Mouse (Mus musculus): ENCODE data around the gene Foxp1. TPM values are rescaled to one million over a fixed set of nuclear protein-coding genes. Genes with fewer than 3 reads are reported as not detected.

Foxp1 gene
- polyA plus RNA-seq, 1 experiment from 2014 or later, result 65.4 TPM

GRCm38 (mm10) chr6:99385059-99385604 lies 137.4 kb downstream of the Foxp1 start:
- 94% methylated on average over 2 of the region's 2 CpGs for WGBS
- Histone ChIP-seq H3K4me2 (ENCODE audit: low read depth, severe bottlenecking) (no peak overlapping the region), H3K27ac (replicated peaks; ENCODE audit: low read depth, low read length) (no peak overlapping the region), H3K4me3 (ENCODE audit: low read depth, low read length) (no peak overlapping the region), H3K36me3 (ENCODE audit: control insufficient read depth, insufficient read depth, low read length) (no peaks in the 10 kb centered on the region), H3K27me3 (ENCODE audit: control insufficient read depth, insufficient read depth, low read length) (no peaks in the 10 kb centered on the region), H3K9ac (ENCODE audit: low read length) (no peak overlapping the region), H3K9me3 (ENCODE audit: control insufficient read depth, low read length) (no peaks in the 10 kb centered on the region), H3K4me1 (ENCODE audit: control insufficient read depth, insufficient read depth, low read length) (peaks cover 6% of the 10 kb centered on the region)
- ATAC-seq (ENCODE audit: insufficient number of reproducible peaks, low FRiP score, low TSS enrichment, low read depth), result no peak
- no peak for DNase-seq (ENCODE audit: low spot score)

DNA sequence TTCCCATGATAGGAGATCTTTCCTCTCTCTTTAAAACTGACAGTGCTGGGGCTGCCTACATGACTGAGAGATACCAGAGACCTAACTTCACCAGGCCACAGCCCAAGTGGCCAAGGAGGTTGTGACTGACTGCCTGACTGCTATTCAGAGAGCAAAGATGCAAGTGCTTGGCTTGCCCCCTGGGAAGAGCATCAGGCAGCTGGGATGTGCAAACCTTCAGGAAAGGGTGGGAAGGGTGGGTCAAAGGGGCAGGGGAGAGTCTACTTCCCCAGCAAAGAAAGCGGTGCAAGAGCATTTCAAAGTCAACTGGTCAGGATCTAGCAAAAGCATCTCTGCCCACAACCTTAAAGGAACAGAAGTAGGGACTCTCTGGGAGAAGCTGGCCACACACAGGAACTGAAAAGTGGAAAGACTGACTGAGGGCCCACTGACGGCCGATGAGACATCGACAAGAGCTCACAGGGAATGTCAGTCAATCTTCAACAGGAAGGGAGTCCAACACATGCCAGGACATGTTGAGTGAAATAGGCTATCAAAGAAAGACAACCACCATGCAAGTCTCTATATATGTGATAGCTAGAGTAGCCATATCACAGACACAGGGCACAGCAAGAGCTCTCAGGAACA lies 138.6 kb downstream of the Foxp1 start:
- Histone ChIP-seq H3K4me2 (ENCODE audit: low read depth, severe bottlenecking) (no peak overlapping the region), H3K4me1 (ENCODE audit: control insufficient read depth, insufficient read depth, low read length) (peaks cover 7% of the 10 kb centered on the region), H3K9ac (ENCODE audit: low read length) (no peak overlapping the region), H3K9me3 (ENCODE audit: control insufficient read depth, low read length) (no peaks in the 10 kb centered on the region), H3K4me3 (ENCODE audit: low read depth, low read length) (no peak overlapping the region), H3K36me3 (ENCODE audit: control insufficient read depth, insufficient read depth, low read length) (no peaks in the 10 kb centered on the region), H3K27ac (replicated peaks; ENCODE audit: low read depth, low read length) (no peak overlapping the region), H3K27me3 (ENCODE audit: control insufficient read depth, insufficient read depth, low read length) (no peaks in the 10 kb centered on the region)
- no peak for DNase-seq (ENCODE audit: low spot score)
- no peak for ATAC-seq (ENCODE audit: insufficient number of reproducible peaks, low FRiP score, low TSS enrichment, low read depth)
- WGBS, result 85% methylated on average over 4 of the region's 4 CpGs

DNA sequence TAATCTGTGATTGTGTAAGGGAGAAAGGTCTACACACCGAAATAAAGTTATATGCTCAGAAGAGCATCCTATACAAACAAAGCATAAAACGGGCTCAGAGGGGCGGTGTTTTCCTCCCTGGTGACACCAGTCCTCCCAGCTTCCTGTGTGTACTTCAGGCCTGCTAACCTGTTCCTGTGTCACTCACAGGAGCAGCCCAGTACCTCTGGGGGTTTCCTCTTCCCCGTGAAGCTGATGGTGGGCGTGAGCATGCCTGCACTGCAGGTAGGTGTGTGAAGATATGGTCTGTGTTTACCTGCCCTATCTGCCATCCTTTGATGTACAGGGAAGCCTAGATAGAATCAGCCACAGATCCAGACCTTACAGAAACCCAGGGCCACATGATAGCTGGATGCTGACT lies 142.4 kb downstream of the Foxp1 start:
- Histone ChIP-seq H3K36me3 (ENCODE audit: control insufficient read depth, insufficient read depth, low read length) (no peaks in the 10 kb centered on the region), H3K4me3 (ENCODE audit: low read depth, low read length) (no peak overlapping the region), H3K4me1 (ENCODE audit: control insufficient read depth, insufficient read depth, low read length) (peaks cover 13% of the 10 kb centered on the region; the same call in 1 of the 2 replicates), H3K9me3 (ENCODE audit: control insufficient read depth, low read length) (no peaks in the 10 kb centered on the region), H3K27ac (replicated peaks; ENCODE audit: low read depth, low read length) (no peak overlapping the region), H3K27me3 (ENCODE audit: control insufficient read depth, insufficient read depth, low read length) (no peaks in the 10 kb centered on the region), H3K9ac (ENCODE audit: low read length) (no peak overlapping the region), H3K4me2 (ENCODE audit: low read depth, severe bottlenecking) (no peak overlapping the region)
- DNase-seq (ENCODE audit: low spot score), result no peak
- WGBS, result 91% methylated on average over 5 of the region's 5 CpGs
- no peak for ATAC-seq (ENCODE audit: insufficient number of reproducible peaks, low FRiP score, low TSS enrichment, low read depth)

DNA sequence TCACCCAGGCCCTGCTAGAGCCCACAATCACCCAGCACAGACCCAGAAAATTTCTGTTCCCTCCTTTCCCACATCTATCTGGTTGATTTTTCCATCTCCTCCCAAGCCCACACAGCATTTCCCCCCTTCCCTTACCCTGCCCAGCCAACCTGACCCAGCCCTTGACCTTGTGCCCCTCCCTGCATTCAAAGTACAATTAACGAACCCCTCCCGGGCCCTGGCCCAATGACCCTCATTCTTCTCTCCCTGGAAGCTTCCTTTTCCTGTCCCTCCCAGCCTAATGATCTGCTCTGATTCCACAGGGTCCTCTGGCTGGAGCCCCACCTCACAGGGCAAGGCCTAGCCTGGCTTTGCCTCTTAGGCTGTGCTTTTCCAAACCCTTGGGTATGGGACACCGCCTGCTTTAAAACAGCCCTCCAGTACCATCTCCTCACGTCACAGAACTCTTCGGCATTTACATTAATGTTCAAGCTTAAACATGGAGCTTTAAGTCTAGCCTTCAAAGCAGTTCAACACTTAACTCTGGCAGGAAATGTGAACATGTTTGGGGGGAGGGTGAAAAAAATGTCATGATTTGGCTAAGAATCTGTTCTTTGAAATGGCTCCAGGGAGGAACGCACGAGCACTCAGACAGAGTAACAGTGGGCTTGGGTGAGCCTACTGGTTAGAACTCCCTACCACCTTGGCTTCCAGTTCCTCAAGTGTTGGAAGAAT lies 143.4 kb downstream of the Foxp1 start:
- Histone ChIP-seq H3K27me3 (ENCODE audit: control insufficient read depth, insufficient read depth, low read length) (no peaks in the 10 kb centered on the region), H3K9ac (ENCODE audit: low read length) (no peak overlapping the region), H3K27ac (replicated peaks; ENCODE audit: low read depth, low read length) (no peak overlapping the region), H3K4me1 (ENCODE audit: control insufficient read depth, insufficient read depth, low read length) (peaks cover 13% of the 10 kb centered on the region; the same call in 1 of the 2 replicates), H3K4me2 (ENCODE audit: low read depth, severe bottlenecking) (no peak overlapping the region), H3K4me3 (ENCODE audit: low read depth, low read length) (no peak overlapping the region), H3K9me3 (ENCODE audit: control insufficient read depth, low read length) (no peaks in the 10 kb centered on the region), H3K36me3 (ENCODE audit: control insufficient read depth, insufficient read depth, low read length) (no peaks in the 10 kb centered on the region)
- WGBS, result 61% methylated on average over 7 of the region's 7 CpGs
- ATAC-seq (ENCODE audit: insufficient number of reproducible peaks, low FRiP score, low TSS enrichment, low read depth) (no peak), DNase-seq (ENCODE audit: low spot score) (no peak)

DNA sequence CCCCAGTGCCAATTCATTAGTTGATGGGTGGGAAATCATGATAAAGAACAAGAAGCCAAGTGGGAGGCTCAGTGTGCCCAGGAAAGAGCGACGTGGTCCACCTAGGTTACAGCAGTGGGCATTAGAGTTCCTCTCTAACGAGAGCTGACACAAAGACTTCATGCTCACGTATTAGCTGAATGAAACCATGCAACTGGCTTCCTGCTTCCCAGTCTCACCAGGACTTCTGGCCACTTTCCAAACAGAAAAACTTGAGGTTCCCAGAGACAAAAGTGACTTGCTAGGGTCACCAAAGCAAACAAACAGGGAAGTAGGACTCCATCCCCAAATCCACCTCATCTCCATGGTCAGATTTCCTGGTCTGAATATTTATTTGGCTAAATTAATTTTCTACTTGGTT lies 144.8 kb downstream of the Foxp1 start:
- Histone ChIP-seq H3K9ac (ENCODE audit: low read length) (no peak overlapping the region), H3K9me3 (ENCODE audit: control insufficient read depth, low read length) (no peaks in the 10 kb centered on the region), H3K27ac (replicated peaks; ENCODE audit: low read depth, low read length) (0 out of 2 replicates have a peak overlapping the region, but pooled peaks have one; percentile 33), H3K27me3 (ENCODE audit: control insufficient read depth, insufficient read depth, low read length) (no peaks in the 10 kb centered on the region), H3K4me3 (ENCODE audit: low read depth, low read length) (no peak overlapping the region), H3K4me1 (ENCODE audit: control insufficient read depth, insufficient read depth, low read length) (peaks cover 13% of the 10 kb centered on the region; the same call in 1 of the 2 replicates), H3K4me2 (ENCODE audit: low read depth, severe bottlenecking) (no peak overlapping the region), H3K36me3 (ENCODE audit: control insufficient read depth, insufficient read depth, low read length) (no peaks in the 10 kb centered on the region)
- no peak for DNase-seq (ENCODE audit: low spot score)
- ATAC-seq (ENCODE audit: insufficient number of reproducible peaks, low FRiP score, low TSS enrichment, low read depth), result no peak
- 59% methylated on average over 4 of the region's 4 CpGs for WGBS

DNA sequence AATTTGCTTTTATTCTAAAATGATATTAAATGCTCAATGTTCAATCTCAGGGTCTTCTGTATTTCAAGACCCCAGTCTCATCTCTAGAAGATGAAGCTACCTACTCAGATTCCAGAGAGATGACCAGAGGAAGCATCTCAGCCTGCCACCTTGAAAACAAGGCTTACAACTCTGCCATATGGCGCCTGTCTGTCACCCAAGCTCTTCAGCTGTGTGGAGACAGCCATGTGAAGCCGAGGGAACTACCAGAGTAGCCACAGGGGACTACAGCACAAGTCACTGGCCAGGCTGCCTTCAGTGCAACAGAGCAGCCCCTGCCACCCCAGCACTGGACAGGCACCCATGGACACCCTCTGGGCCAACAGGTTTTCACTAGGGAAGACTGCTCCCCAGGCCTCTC lies 145.4 kb downstream of the Foxp1 start:
- Histone ChIP-seq H3K9ac (ENCODE audit: low read length) (no peak overlapping the region), H3K9me3 (ENCODE audit: control insufficient read depth, low read length) (no peaks in the 10 kb centered on the region), H3K27ac (replicated peaks; ENCODE audit: low read depth, low read length) (no peak overlapping the region), H3K4me3 (ENCODE audit: low read depth, low read length) (no peak overlapping the region), H3K4me2 (ENCODE audit: low read depth, severe bottlenecking) (no peak overlapping the region), H3K27me3 (ENCODE audit: control insufficient read depth, insufficient read depth, low read length) (no peaks in the 10 kb centered on the region), H3K4me1 (ENCODE audit: control insufficient read depth, insufficient read depth, low read length) (peaks cover 13% of the 10 kb centered on the region; the same call in 1 of the 2 replicates), H3K36me3 (ENCODE audit: control insufficient read depth, insufficient read depth, low read length) (no peaks in the 10 kb centered on the region)
- DNase-seq (ENCODE audit: low spot score) (no peak), ATAC-seq (ENCODE audit: insufficient number of reproducible peaks, low FRiP score, low TSS enrichment, low read depth) (no peak)
- WGBS, result 67% methylated on average over 2 of the region's 2 CpGs

DNA sequence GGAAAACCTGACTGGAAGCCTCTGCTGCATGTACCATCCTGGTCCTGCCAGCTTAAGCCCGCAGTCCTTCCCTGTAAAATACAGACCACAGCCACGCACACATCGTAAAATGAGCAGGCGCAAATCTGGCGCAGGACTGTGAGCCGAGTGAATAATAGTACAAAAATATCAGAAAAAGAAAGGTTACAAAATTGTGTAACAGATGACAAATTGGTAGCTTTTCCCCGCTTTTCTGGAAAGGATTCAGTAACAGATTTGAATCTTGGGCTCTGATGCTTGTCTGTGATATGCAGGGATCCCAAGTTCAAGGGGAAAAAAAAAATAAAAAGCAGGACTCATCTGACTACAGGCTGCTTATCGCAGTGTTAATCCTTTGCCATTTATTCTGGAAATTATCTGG lies 145.8 kb downstream of the Foxp1 start:
- no peaks in the 10 kb centered on the region for H3K27me3 ChIP-seq (ENCODE audit: control insufficient read depth, insufficient read depth, low read length)
- DNase-seq (ENCODE audit: low spot score), result no peak
- H3K4me3 ChIP-seq (ENCODE audit: low read depth, low read length), result no peak overlapping the region
- no peak overlapping the region for H3K27ac ChIP-seq (replicated peaks; ENCODE audit: low read depth, low read length)
- WGBS, result 66% methylated on average over 8 of the region's 8 CpGs
- H3K4me2 ChIP-seq (ENCODE audit: low read depth, severe bottlenecking), result no peak overlapping the region
- no peaks in the 10 kb centered on the region for H3K36me3 ChIP-seq (ENCODE audit: control insufficient read depth, insufficient read depth, low read length)
- H3K9ac ChIP-seq (ENCODE audit: low read length), result no peak overlapping the region
- no peak for ATAC-seq (ENCODE audit: insufficient number of reproducible peaks, low FRiP score, low TSS enrichment, low read depth)
- no peaks in the 10 kb centered on the region for H3K9me3 ChIP-seq (ENCODE audit: control insufficient read depth, low read length)
- peaks cover 13% of the 10 kb centered on the region; the same call in 1 of the 2 replicates for H3K4me1 ChIP-seq (ENCODE audit: control insufficient read depth, insufficient read depth, low read length)

GRCm38 (mm10) chr6:99375865-99376264 lies 146.7 kb downstream of the Foxp1 start:
- 62% methylated on average over 6 of the region's 6 CpGs for WGBS
- Histone ChIP-seq H3K4me1 (ENCODE audit: control insufficient read depth, insufficient read depth, low read length) (peaks cover 13% of the 10 kb centered on the region; the same call in 1 of the 2 replicates), H3K27me3 (ENCODE audit: control insufficient read depth, insufficient read depth, low read length) (no peaks in the 10 kb centered on the region), H3K9me3 (ENCODE audit: control insufficient read depth, low read length) (no peaks in the 10 kb centered on the region), H3K4me2 (ENCODE audit: low read depth, severe bottlenecking) (no peak overlapping the region), H3K9ac (ENCODE audit: low read length) (no peak overlapping the region), H3K4me3 (ENCODE audit: low read depth, low read length) (no peak overlapping the region), H3K27ac (replicated peaks; ENCODE audit: low read depth, low read length) (no peak overlapping the region), H3K36me3 (ENCODE audit: control insufficient read depth, insufficient read depth, low read length) (no peaks in the 10 kb centered on the region)
- no peak for ATAC-seq (ENCODE audit: insufficient number of reproducible peaks, low FRiP score, low TSS enrichment, low read depth)
- DNase-seq (ENCODE audit: low spot score), result no peak

All from limb, embryonic 11.5 days (tissue).